Mouse (Mus musculus): ENCODE measurements at regions not wholly inside any gene's neighbourhood (a gene's known extent, or its start where the extent isn't known, plus 50 kb on each side); places are given as distances from the start of the nearest gene placed in this dataset.
"Not testable (repeated sequence)": the region's sequence is repeated elsewhere in the genome, so short reads cannot be mapped to it uniquely, and the experiment has no call there.

DNA sequence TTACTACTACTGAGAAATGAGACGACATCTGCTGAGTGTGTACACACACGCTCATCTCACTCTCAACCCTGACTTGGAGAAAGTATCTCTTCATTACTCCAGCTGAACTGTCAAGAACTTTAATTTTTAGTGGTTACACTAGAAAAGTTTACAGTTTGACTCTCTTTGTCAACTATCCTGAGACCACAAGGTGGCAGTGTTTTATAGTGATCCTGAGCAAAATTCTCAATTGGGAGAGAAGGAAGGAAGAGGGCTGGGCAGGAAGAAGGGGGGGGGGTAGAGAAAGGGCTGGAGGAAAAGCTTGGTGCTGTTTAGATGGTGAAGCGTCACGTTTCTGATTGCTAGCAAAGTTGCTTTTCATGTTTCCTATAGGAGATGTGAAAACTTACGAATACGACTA lies 158.8 kb upstream of the Olfr1507 start:
- DNase-seq (ENCODE audit: low read depth, low spot score), result no peak

GRCm38 (mm10) chr14:52638179-52638578 lies 142.6 kb upstream of the Olfr1507 start:
- no peak for DNase-seq (ENCODE audit: low read depth, low spot score)

DNA sequence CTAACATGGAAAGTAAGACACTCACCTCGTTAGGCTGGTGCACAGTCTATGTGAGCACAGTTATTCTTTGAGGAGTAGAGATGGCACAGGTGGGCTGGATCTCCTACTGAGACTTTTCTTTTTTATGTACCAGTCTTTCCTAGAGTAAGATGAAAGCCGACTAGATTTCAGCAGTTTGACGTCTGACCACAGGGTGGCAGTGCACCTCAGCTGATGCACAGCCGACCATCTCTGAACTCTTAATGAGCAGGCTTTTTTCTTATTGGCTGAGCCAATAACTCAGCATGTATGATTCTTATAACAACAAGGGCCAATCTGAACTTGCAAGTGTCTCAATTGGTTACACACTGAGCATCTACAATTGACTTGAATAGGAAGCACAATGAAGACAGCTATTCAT lies 126.6 kb upstream of the Olfr1507 start:
- DNase-seq (ENCODE audit: low read depth, low spot score), result no peak

- DNase-seq (ENCODE audit: low read depth, low spot score), result no peak
Observed at GRCm38 (mm10) chr14:52580319-52580718, 84.8 kb upstream of the Olfr1507 start.

DNA sequence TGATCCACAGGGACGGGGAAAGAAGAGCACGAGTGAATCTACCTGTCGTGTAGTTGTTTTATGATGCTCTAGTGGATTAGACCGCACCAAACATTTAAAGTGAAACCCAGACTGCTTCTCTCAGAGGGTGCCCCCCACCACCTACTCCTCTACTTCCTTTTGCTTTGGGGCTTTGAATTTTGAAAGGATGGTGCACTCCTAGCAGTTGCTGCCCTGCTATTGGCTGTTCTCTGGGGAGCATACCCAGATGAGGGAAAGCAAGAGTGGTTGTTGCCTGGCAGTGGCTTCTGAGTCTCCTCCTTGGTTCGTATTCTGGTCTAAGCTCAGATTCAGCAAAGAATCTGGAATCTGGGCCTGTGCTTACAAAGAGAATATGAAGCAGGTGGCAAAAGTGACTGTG lies 71.4 kb upstream of the Olfr1507 start:
- DNase-seq (ENCODE audit: low read depth, low spot score), result no peak

DNA sequence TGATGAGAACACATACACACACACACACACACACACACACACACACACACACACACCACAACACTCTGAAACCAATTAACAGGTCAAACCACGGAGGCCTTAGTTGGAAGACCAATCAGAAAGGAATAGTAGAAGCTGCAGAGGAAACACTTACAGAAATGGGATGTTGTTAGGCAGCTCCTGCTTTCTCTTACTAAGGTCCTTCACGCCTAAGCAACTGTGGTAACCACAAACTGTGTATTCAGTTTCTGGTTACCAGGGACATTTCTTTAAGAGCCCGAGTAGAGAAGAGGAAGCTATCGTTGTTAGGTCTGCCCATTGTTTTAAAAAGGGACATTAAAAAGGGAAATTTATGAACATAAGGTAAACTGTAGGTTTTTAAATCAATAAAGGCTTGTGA lies 70.1 kb upstream of the Olfr1507 start:
- no peak for DNase-seq (ENCODE audit: low read depth, low spot score)

GRCm38 (mm10) chr14:52556340-52556739 lies 60.8 kb upstream of the Olfr1507 start:
- DNase-seq (ENCODE audit: low read depth, low spot score), result not testable (repeated sequence)

DNA sequence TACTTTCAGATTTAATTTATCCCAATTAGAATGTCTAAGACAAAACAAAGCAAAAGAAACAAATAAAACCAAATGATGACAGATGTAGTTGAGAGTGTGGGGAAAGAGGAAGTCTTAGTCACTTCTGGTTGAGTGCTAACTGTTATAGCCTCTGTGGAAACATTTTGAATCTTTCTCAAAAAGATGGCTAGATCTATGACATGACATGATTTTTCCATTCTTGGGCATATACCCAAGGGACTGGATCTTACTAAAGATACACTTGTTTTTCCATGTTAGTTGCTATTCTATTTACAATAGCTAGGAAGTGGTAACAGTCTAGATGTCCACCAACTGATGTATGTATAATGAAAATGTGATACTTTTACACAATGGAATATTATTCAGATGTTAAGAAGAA lies 57.9 kb upstream of the Olfr1507 start:
- DNase-seq (ENCODE audit: low read depth, low spot score), result no peak

GRCm38 (mm10) chr14:52547933-52548332 lies 52.4 kb upstream of the Olfr1507 start:
- no peak for DNase-seq (ENCODE audit: low read depth, low spot score)
